Mouse (Mus musculus): Measurements from ENCODE around the gene Slc6a3.

- TF ChIP-seq CTCF (IDR thresholded peaks at IDR 0.05; ENCODE audit: low read depth, low read length) = no peak
- TF ChIP-seq POLR2A (IDR thresholded peaks at IDR 0.05; ENCODE audit: insufficient read depth, low read length) = no peak
Observed at GRCm38 (mm10) chr13:73603046-73603445, 66.5 kb downstream of the Slc6a3 start.

Data from ES-Bruce4 (cell line).